Mouse (Mus musculus) forebrain, embryonic 11.5 days (tissue): Measurements from ENCODE around the gene Snx7. TPM values are rescaled to one million over a fixed set of nuclear protein-coding genes. Genes with fewer than 3 reads are reported as not detected.

ENCODE experiments used
- ATAC-seq: fragments of 200-750 bp; cut with Nextera tagmentation; replicated peaks from 2 replicates; pipeline ENCODE4 v1.8.0; 2017; ENCODE audit warnings: moderate TSS enrichment; ENCODE audit not compliant: low FRiP score
- DNase-seq: peaks from one replicate; pipeline ENCODE4 v3.0.0-alpha.2; 2017; ENCODE audit warnings: low spot score
- H3K27ac ChIP-seq: fragments of 300-500 bp; sonication (generic); 2 replicates; pipeline ENCODE4 v1.5.1; 2014; ENCODE audit warnings: low read depth, low read length
- H3K27me3 ChIP-seq: fragments of 300-500 bp; sonication (generic); 2 replicates; pipeline ENCODE4 v1.6.1; 2014; ENCODE audit warnings: mild to moderate bottlenecking, low read length, mixed read lengths; ENCODE audit not compliant: control insufficient read depth, insufficient read depth
- H3K36me3 ChIP-seq: fragments of 300-500 bp; sonication (generic); 2 replicates; pipeline ENCODE4 v1.6.1; 2014; ENCODE audit warnings: mild to moderate bottlenecking, low read length, moderate library complexity, mixed read lengths; ENCODE audit not compliant: control insufficient read depth, insufficient read depth
- H3K4me1 ChIP-seq: fragments of 300-500 bp; sonication (generic); replicated peaks from 2 replicates; pipeline ENCODE4 v1.6.1; 2014; ENCODE audit warnings: low read length, mixed read lengths; ENCODE audit not compliant: control insufficient read depth, insufficient read depth
- H3K4me2 ChIP-seq: fragments of 300-500 bp; sonication (generic); 2 replicates; pipeline ENCODE4 v1.6.1; 2014; ENCODE audit warnings: low read depth, mild to moderate bottlenecking, low read length, moderate library complexity, mixed read lengths; ENCODE audit not compliant: severe bottlenecking
- H3K4me3 ChIP-seq: fragments of 300-500 bp; sonication (generic); 2 replicates; pipeline ENCODE4 v1.5.1; 2014; ENCODE audit warnings: low read depth, low read length
- H3K9ac ChIP-seq: fragments of 300-500 bp; sonication (generic); 2 replicates; pipeline ENCODE4 v1.6.1; 2014; ENCODE audit warnings: low read length
- H3K9me3 ChIP-seq: fragments of 300-500 bp; sonication (generic); 2 replicates; pipeline ENCODE4 v1.6.1; 2016; ENCODE audit warnings: low read length, mixed read lengths; ENCODE audit not compliant: control insufficient read depth
- WGBS: fragments of 180-500 bp; shearing (Covaris S2); extraction: QIAGEN DNeasy Blood & Tissue Kit; methylation state at CpG from one replicate; pipeline ENCODE4 v1.1.7; 2014; 5-methylcytosine and 5-hydroxymethylcytosine counted together
- microRNA-seq: library from miRNA; unstranded; fragments of <30 nt; microRNA quantifications from one replicate; pipeline ENCODE4, GENCODE M21; 2016; ENCODE audit not compliant: insufficient number of aligned reads
- polyA plus RNA-seq: library from polyadenylated mRNA; unstranded; fragments of >200 nt; fragmentation: Nextera tagmentation; extraction: Ambion mirVana; gene quantifications from 2 replicates; pipeline ENCODE4 v1.2.1, GENCODE M21; 2014

The Snx7 gene
- polyA plus RNA-seq, 1 experiment from 2014 or later, result 14.5 TPM

DNA sequence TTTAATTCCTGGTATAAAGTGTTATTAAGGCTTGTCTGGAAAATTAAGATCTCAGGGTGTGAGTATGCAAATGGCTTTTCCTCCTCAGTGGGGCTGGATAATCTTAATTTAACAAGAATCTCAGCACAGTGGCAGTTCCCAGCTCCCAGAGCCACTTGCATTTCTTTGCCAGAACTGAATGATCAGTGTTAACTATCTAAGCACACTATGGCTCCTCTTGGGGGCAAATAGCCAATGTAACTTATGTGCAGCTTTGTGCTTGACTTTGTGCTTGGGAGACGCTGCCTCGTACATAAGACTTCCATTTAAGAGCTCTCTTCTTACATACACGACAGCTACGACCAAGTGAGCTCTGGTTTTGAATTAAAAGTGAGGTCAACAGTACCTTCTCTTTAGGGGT, 136.1 kb downstream of the Snx7 start:
- Histone ChIP-seq H3K9ac (no peak overlapping the region), H3K9me3 (no peaks in the 10 kb centered on the region), H3K27me3 (no peaks in the 10 kb centered on the region), H3K36me3 (no peaks in the 10 kb centered on the region), H3K4me2 (no peak overlapping the region), H3K4me1 (no peaks in the 10 kb centered on the region), H3K27ac (no peak overlapping the region), H3K4me3 (no peak overlapping the region)
- WGBS, result 50% methylated on average over 4 of the region's 4 CpGs
- DNase-seq (no peak), ATAC-seq (no peak)

Small RNA genes within 50 kb of the gene (microRNA-seq; reads per million reads assigned to microRNA genes)
- gene Gm24811, result not detected
